Mouse (Mus musculus): Measurements from ENCODE around the gene Tufm. TPM values are rescaled to one million over a fixed set of nuclear protein-coding genes. Genes with fewer than 3 reads are reported as not detected.

The Tufm gene
- polyA plus RNA-seq, 1 experiment: 56.0 TPM

- TF ChIP-seq GATA1 (IDR thresholded peaks at IDR 0.05; ENCODE audit: low read length): no peak
Observed at GRCm38 (mm10) chr7:126460623-126461399, 26.4 kb upstream of the Tufm start.

- no peak for TF ChIP-seq GATA1 (IDR thresholded peaks at IDR 0.05; ENCODE audit: low read length)
Observed at GRCm38 (mm10) chr7:126461626-126462025, 25.5 kb upstream of the Tufm start.

- TF ChIP-seq GATA1 (IDR thresholded peaks at IDR 0.05; ENCODE audit: low read length): no peak
Observed at GRCm38 (mm10) chr7:126463004-126463403, 24.2 kb upstream of the Tufm start, which contains the start of gene Atp2a1. TSS of gene Atp2a1 (minus strand) at chr7:126463108.

GRCm38 (mm10) chr7:126463547-126463946 lies 23.6 kb upstream of the Tufm start:
- TF ChIP-seq GATA1 (IDR thresholded peaks at IDR 0.05; ENCODE audit: low read length): no peak

- no peak for TF ChIP-seq GATA1 (IDR thresholded peaks at IDR 0.05; ENCODE audit: low read length)
Observed at GRCm38 (mm10) chr7:126464121-126464520, 23.0 kb upstream of the Tufm start.

GRCm38 (mm10) chr7:126464836-126465235 lies 22.3 kb upstream of the Tufm start:
- TF ChIP-seq GATA1 (IDR thresholded peaks at IDR 0.05; ENCODE audit: low read length): no peak

GRCm38 (mm10) chr7:126465246-126466030 lies 21.7 kb upstream of the Tufm start:
- TF ChIP-seq GATA1 (IDR thresholded peaks at IDR 0.05; ENCODE audit: low read length): no peak

- no peak for TF ChIP-seq GATA1 (IDR thresholded peaks at IDR 0.05; ENCODE audit: low read length)
Observed at GRCm38 (mm10) chr7:126466116-126466515, 21.0 kb upstream of the Tufm start.

GRCm38 (mm10) chr7:126466707-126467106 lies 20.5 kb upstream of the Tufm start:
- no peak for TF ChIP-seq GATA1 (IDR thresholded peaks at IDR 0.05; ENCODE audit: low read length)

- no peak for TF ChIP-seq GATA1 (IDR thresholded peaks at IDR 0.05; ENCODE audit: low read length)
Observed at GRCm38 (mm10) chr7:126467271-126467670, 19.9 kb upstream of the Tufm start.

- no peak for TF ChIP-seq GATA1 (IDR thresholded peaks at IDR 0.05; ENCODE audit: low read length)
Observed at GRCm38 (mm10) chr7:126467834-126468627, 19.1 kb upstream of the Tufm start.

- no peak for TF ChIP-seq GATA1 (IDR thresholded peaks at IDR 0.05; ENCODE audit: low read length)
Observed at GRCm38 (mm10) chr7:126470077-126470476, 17.1 kb upstream of the Tufm start.

- no peak for TF ChIP-seq GATA1 (IDR thresholded peaks at IDR 0.05; ENCODE audit: low read length)
Observed at GRCm38 (mm10) chr7:126471361-126471760, 15.8 kb upstream of the Tufm start.

- TF ChIP-seq GATA1 (IDR thresholded peaks at IDR 0.05; ENCODE audit: low read length): no peak
Observed at GRCm38 (mm10) chr7:126471853-126472252, 15.3 kb upstream of the Tufm start.

GRCm38 (mm10) chr7:126472306-126472705 lies 14.9 kb upstream of the Tufm start:
- TF ChIP-seq GATA1 (IDR thresholded peaks at IDR 0.05; ENCODE audit: low read length): no peak

- TF ChIP-seq GATA1 (IDR thresholded peaks at IDR 0.05; ENCODE audit: low read length): no peak
Observed at GRCm38 (mm10) chr7:126472713-126473112, 14.4 kb upstream of the Tufm start.

Data from G1E-ER4 (cell line).